In the genomic region with DNA sequence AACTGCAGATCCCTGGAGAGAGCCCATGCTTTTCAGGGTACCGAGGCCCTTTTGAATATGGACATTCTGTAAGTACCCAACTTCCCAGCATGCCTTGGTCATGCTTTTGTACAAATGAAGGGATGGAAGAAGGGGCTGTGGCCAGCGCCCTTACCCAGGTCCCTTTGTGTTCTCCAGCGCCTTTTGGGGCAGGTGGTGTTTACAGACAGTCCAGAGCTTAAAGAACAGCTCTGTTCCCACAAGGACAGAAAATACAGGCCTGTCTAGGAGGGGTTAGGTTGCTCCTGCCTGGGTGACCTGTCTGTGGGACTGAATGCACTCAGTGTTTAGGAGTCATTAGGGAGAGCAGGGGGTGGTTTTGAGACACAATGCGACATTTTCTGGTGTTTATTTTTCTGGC, we compare ENCODE assay signal across 10 mouse cellular contexts. TPM values are rescaled to one million over a fixed set of nuclear protein-coding genes. Genes with fewer than 3 reads are reported as not detected.
DNase-seq lines count a peak whose midpoint lies in the region; ATAC-seq and TF ChIP-seq lines count a peak whose summit lies in the region.
"Had no signal": no experiment of that assay in that cellular context is flagged by ENCODE, and none has a peak within 500 bp of the region (broad histone marks: within the 10 kb centered on the region; RNA-seq: fewer than 3 reads in every experiment).

No protein-coding gene starts in this region.

- WGBS in hindbrain, embryonic 13.5 days: 12% methylated on average over 4 of the region's 4 CpGs
- 12% methylated on average over 4 of the region's 4 CpGs for WGBS in midbrain, embryonic 13.5 days

- DNase-seq in gastrocnemius, adult 2 months: no peak
- no peak for DNase-seq in gastrocnemius, postnatal 36 days
- no peak for DNase-seq in ES-E14 (ENCODE audit: low read depth, low spot score)
- no peak for DNase-seq in spleen, postnatal 36 days (ENCODE audit: low spot score in 2 of 2)
- DNase-seq in testis, postnatal 10 days (ENCODE audit: low spot score): no peak
- DNase-seq: lung, postnatal 36 days; thymus, postnatal 4 days had no signal

- in situ Hi-C loops in ES-E14 (cut with MboI; ENCODE audit: low sequenced_read_pairs in 2 of 2, unreplicated experiment in 2 of 2): no loop called here

- TF ChIP-seq CTCF in gastrocnemius, adult 2 months (IDR thresholded peaks at IDR 0.05): no peak

- ATAC-seq in hindbrain, embryonic 13.5 days (ENCODE audit: low FRiP score): no peak
- ATAC-seq in midbrain, embryonic 13.5 days: peak; percentile 47
- no peak for ATAC-seq in inflammation-experienced regulatory T-cells, adult 6 months

- no peak overlapping the region for H3K4me3 ChIP-seq in gastrocnemius, adult 2 months
- H3K4me3 ChIP-seq in ES-E14 (ENCODE audit: insufficient read depth in 1 of 2, low read depth in 1 of 2, low read length in 2 of 2, poor library complexity in 1 of 2, severe bottlenecking in 1 of 2): 0 out of 4 replicates have a peak overlapping the region, but pooled peaks of 1 of the 2 experiments have one; percentile 9
- H3K4me3 ChIP-seq in hindbrain, embryonic 13.5 days: peak overlapping the region; percentile 7; the same call in 1 of the 2 replicates
- H3K4me3 ChIP-seq in midbrain, embryonic 13.5 days (replicated peaks): peak overlapping the region; percentile 6; the same call in 1 of the 2 replicates

- H3K27ac ChIP-seq in gastrocnemius, adult 2 months: peak overlapping the region; percentile 95
- 0 out of 2 replicates have a peak overlapping the region, but pooled peaks have one; percentile 5 for H3K27ac ChIP-seq in ES-E14 (ENCODE audit: insufficient read depth, low read depth, low read length, poor library complexity, severe bottlenecking)
- peak overlapping the region; percentile 77 for H3K27ac ChIP-seq in hindbrain, embryonic 13.5 days
- H3K27ac ChIP-seq in midbrain, embryonic 13.5 days: peak overlapping the region; percentile 83

- peaks cover 9 to 30% of the 10 kb centered on the region in 2 experiments for H3K4me1 ChIP-seq in ES-E14 (ENCODE audit: control insufficient read depth in 2 of 2, insufficient read depth in 2 of 2, low read length in 2 of 2, poor library complexity in 1 of 2)
- peaks cover 83% of the 10 kb centered on the region for H3K4me1 ChIP-seq in hindbrain, embryonic 13.5 days (replicated peaks)
- H3K4me1 ChIP-seq in midbrain, embryonic 13.5 days (replicated peaks): peaks cover 84% of the 10 kb centered on the region

- no peaks in the 10 kb centered on the region for H3K9me3 ChIP-seq in ES-E14 (ENCODE audit: control insufficient read depth, insufficient read depth, low read depth, low read length)
- no peaks in the 10 kb centered on the region for H3K9me3 ChIP-seq in hindbrain, embryonic 13.5 days
- no peaks in the 10 kb centered on the region for H3K9me3 ChIP-seq in midbrain, embryonic 13.5 days

- H3K4me2 ChIP-seq in hindbrain, embryonic 13.5 days: peak overlapping the region; percentile 31
- H3K4me2 ChIP-seq in midbrain, embryonic 13.5 days (replicated peaks): peak overlapping the region; percentile 41

- H3K9ac ChIP-seq in ES-E14 (ENCODE audit: insufficient read depth, low read depth, low read length, poor library complexity, severe bottlenecking): peak overlapping the region; percentile 10; the same call in 1 of the 2 replicates
- peak overlapping the region; percentile 46; the same call in 1 of the 2 replicates for H3K9ac ChIP-seq in hindbrain, embryonic 13.5 days
- peak overlapping the region; percentile 55 for H3K9ac ChIP-seq in midbrain, embryonic 13.5 days (replicated peaks)

- peaks cover 5% of the 10 kb centered on the region; the same call in 1 of the 2 replicates for H3K36me3 ChIP-seq in ES-E14 (ENCODE audit: control insufficient read depth, insufficient read depth, low read length, poor library complexity, severe bottlenecking)
- 0 out of 2 replicates have a peak, but pooled peaks cover 2% of the 10 kb centered on the region for H3K36me3 ChIP-seq in hindbrain, embryonic 13.5 days
- peaks cover 5% of the 10 kb centered on the region; the same call in 1 of the 2 replicates for H3K36me3 ChIP-seq in midbrain, embryonic 13.5 days

- H3K27me3 ChIP-seq in hindbrain, embryonic 13.5 days: no peaks in the 10 kb centered on the region
- no peaks in the 10 kb centered on the region for H3K27me3 ChIP-seq in midbrain, embryonic 13.5 days

- intact Hi-C loops in gastrocnemius, adult 2 months (cut with DNase I): no loop called here
- intact Hi-C loops in gastrocnemius, postnatal 36 days (cut with DNase I): no loop called here

TF ChIP-seq in ES-E14, 5 proteins besides CTCF, POLR2A, EP300 and RAD21:
- TF ChIP-seq MAFK (IDR thresholded peaks at IDR 0.05; ENCODE audit: insufficient read depth, low read depth, low read length): no peak
- no peak for TF ChIP-seq ZC3H11A (IDR thresholded peaks at IDR 0.05; ENCODE audit: borderline replicate concordance, low read depth, low read length)
- no peak for TF ChIP-seq CHD2 (IDR thresholded peaks at IDR 0.05; ENCODE audit: low read depth, low read length)
- TF ChIP-seq ZNF384 (IDR thresholded peaks at IDR 0.05; ENCODE audit: low read depth, low read length): no peak

RNA-seq across cellular contexts. Expression of a gene that starts 6.4 kb away (rescaled TPM):
- total RNA-seq in gastrocnemius, adult 2 months (2021): 10 to 100 TPM; 76.4 to 86.9 TPM
- total RNA-seq in gastrocnemius, postnatal 36 days (2021): 10 to 100 TPM; 69.4 to 70.1 TPM
- 75.1 and 88.5 TPM in 2 replicates for total RNA-seq in ES-E14 (2012; rRNA removed)
- polyA plus RNA-seq in hindbrain, embryonic 13.5 days (2015; fragmentation: Nextera tagmentation; extraction: Ambion mirVana): 65.8 and 68.8 TPM in 2 replicates
- 68.4 and 77.5 TPM in 2 replicates for polyA plus RNA-seq in midbrain, embryonic 13.5 days (2015; fragmentation: Nextera tagmentation; extraction: Ambion mirVana)
- polyA plus RNA-seq in inflammation-experienced regulatory T-cells, adult 6 months (2017; shearing (Covaris generic)): 10 to 100 TPM; 33.6 to 40.3 (median 35.2) TPM

Comparison
In these comparisons a context has a peak if more than half of its experiments do, and no peak if none do; other contexts are left out.
1. H3K27ac ChIP-seq: peak in every context shown above with its lines; median percentile 95 in gastrocnemius, adult 2 months; 83 in midbrain, embryonic 13.5 days; 77 in hindbrain, embryonic 13.5 days; 5 in ES-E14.